Mouse (Mus musculus) C2C12 (cell line): ENCODE results near the gene Capn11. TPM values are rescaled to one million over a fixed set of nuclear protein-coding genes. Genes with fewer than 3 reads are reported as not detected.
"Not testable (repeated sequence)": the region's sequence is repeated elsewhere in the genome, so short reads cannot be mapped to it uniquely, and the experiment has no call there.

Source experiments
- H3K27me3 ChIP-seq: one replicate; pipeline ENCODE4 v1.6.1; 2011; ENCODE audit not compliant: control insufficient read depth, insufficient read depth, insufficient read length
- H3K36me3 ChIP-seq: one replicate; pipeline ENCODE4 v1.6.1; 2011; ENCODE audit not compliant: control insufficient read depth, insufficient read depth
- H3K4me3 ChIP-seq: one replicate; pipeline ENCODE4 v1.5.1; 2011; ENCODE audit warnings: mild to moderate bottlenecking, control low read depth; ENCODE audit not compliant: poor library complexity, insufficient read depth, severe bottlenecking
- H3K79me2 ChIP-seq: one replicate; pipeline ENCODE4 v1.6.1; 2011; ENCODE audit not compliant: control insufficient read depth, insufficient read depth
- H3K79me3 ChIP-seq: one replicate; pipeline ENCODE4 v1.6.1; 2011; ENCODE audit warnings: low read depth, control low read depth
- H3ac ChIP-seq: one replicate; pipeline ENCODE3; 2011; ENCODE audit warnings: low read depth; ENCODE audit not compliant: control insufficient read depth, insufficient read length
- CEBPB ChIP-seq: IDR thresholded peaks from one replicate; pipeline ENCODE4 v1.6.1; 2011; ENCODE audit warnings: low read depth, mild to moderate bottlenecking, control low read depth, moderate library complexity
- CTCF ChIP-seq: IDR thresholded peaks from one replicate; pipeline ENCODE4 v1.5.1; 2011; ENCODE audit not compliant: control insufficient read depth, insufficient read depth, insufficient read length
- FOSL1 ChIP-seq: IDR thresholded peaks from one replicate; pipeline ENCODE4 v1.8.0; 2011; ENCODE audit warnings: mild to moderate bottlenecking, low read length; ENCODE audit not compliant: poor library complexity, insufficient read depth, severe bottlenecking
- MAX ChIP-seq: IDR thresholded peaks from one replicate; pipeline ENCODE4 v1.6.1; 2011; ENCODE audit warnings: mild to moderate bottlenecking, control low read depth
- MYOD1 ChIP-seq: IDR thresholded peaks from one replicate; pipeline ENCODE4 v1.6.1; 2011; ENCODE audit warnings: low read depth; ENCODE audit not compliant: control insufficient read depth, insufficient read length
- MYOG ChIP-seq: IDR thresholded peaks from one replicate; pipeline ENCODE4 v1.6.1; 2011; ENCODE audit not compliant: control insufficient read depth, insufficient read length; ENCODE audit errors: extremely low read depth
- USF1 ChIP-seq: IDR thresholded peaks from one replicate; pipeline ENCODE4 v1.6.1; 2011; ENCODE audit warnings: low read depth, mild to moderate bottlenecking, control low read depth, moderate library complexity
- polyA plus RNA-seq: library from polyadenylated mRNA; unstranded; fragments of >200 nt; fragmentation: generic; extraction: Trizol; gene quantifications from one replicate; pipeline ENCODE4 v1.2.1, GENCODE M21; 2012; ENCODE audit warnings: missing spikeins

Capn11 gene
- polyA plus RNA-seq, 1 experiment, result 0.04 TPM

- TF ChIP-seq FOSL1, result no peak
- TF ChIP-seq CTCF, result peak; percentile 36
- TF ChIP-seq MYOG, result no peak
- no peak for TF ChIP-seq MAX
- no peaks in the 10 kb centered on the region for H3K79me3 ChIP-seq
- H3K4me3 ChIP-seq, result no peak overlapping the region
- peak overlapping the region; percentile 48 for H3ac ChIP-seq
- H3K36me3 ChIP-seq, result no peaks in the 10 kb centered on the region
- H3K27me3 ChIP-seq, result no peaks in the 10 kb centered on the region
- no peaks in the 10 kb centered on the region for H3K79me2 ChIP-seq
Measured at GRCm38 (mm10) chr17:45629861-45630694, 29.0 kb downstream of the Capn11 start.

GRCm38 (mm10) chr17:45628885-45629855 is 30.0 kb downstream of the Capn11 start:
- Histone ChIP-seq H3K27me3 (no peaks in the 10 kb centered on the region), H3ac (no peak overlapping the region), H3K79me2 (no peaks in the 10 kb centered on the region), H3K79me3 (no peaks in the 10 kb centered on the region), H3K4me3 (no peak overlapping the region), H3K36me3 (no peaks in the 10 kb centered on the region)
- TF ChIP-seq MYOD1 (no peak), MAX (no peak), MYOG (no peak), FOSL1 (no peak), USF1 (no peak), CTCF (no peak), CEBPB (no peak)

- TF ChIP-seq FOSL1 (no peak), USF1 (peak; percentile 19)
- H3K79me2 ChIP-seq, result no peaks in the 10 kb centered on the region
- H3K79me3 ChIP-seq, result no peaks in the 10 kb centered on the region
- H3K4me3 ChIP-seq, result no peak overlapping the region
- H3ac ChIP-seq, result no peak overlapping the region
- no peaks in the 10 kb centered on the region for H3K36me3 ChIP-seq
- H3K27me3 ChIP-seq, result no peaks in the 10 kb centered on the region
Measured at GRCm38 (mm10) chr17:45628160-45628559, 31.0 kb downstream of the Capn11 start.

GRCm38 (mm10) chr17:45626577-45627134 is 32.5 kb downstream of the Capn11 start:
- Histone ChIP-seq H3ac (no peak overlapping the region), H3K27me3 (no peaks in the 10 kb centered on the region), H3K79me3 (no peaks in the 10 kb centered on the region), H3K79me2 (no peaks in the 10 kb centered on the region), H3K36me3 (no peaks in the 10 kb centered on the region), H3K4me3 (no peak overlapping the region)
- TF ChIP-seq CTCF (peak; percentile 47), MYOD1 (no peak), CEBPB (no peak), MYOG (no peak), MAX (no peak)

- not testable (repeated sequence) for H3K79me2 ChIP-seq, H3ac ChIP-seq, H3K27me3 ChIP-seq, H3K36me3 ChIP-seq, H3K4me3 ChIP-seq, H3K79me3 ChIP-seq
Measured at GRCm38 (mm10) chr17:45623425-45623824, 35.7 kb downstream of the Capn11 start.

GRCm38 (mm10) chr17:45619386-45620256 is 39.5 kb downstream of the Capn11 start:
- Histone ChIP-seq H3ac (no peak overlapping the region), H3K79me3 (no peaks in the 10 kb centered on the region), H3K27me3 (no peaks in the 10 kb centered on the region), H3K4me3 (no peak overlapping the region), H3K36me3 (no peaks in the 10 kb centered on the region), H3K79me2 (no peaks in the 10 kb centered on the region)
- TF ChIP-seq FOSL1 (no peak), MAX (no peak), CEBPB (no peak)
